Mouse (Mus musculus) lung, postnatal 0 days (tissue): ENCODE data around the gene Psmc2. TPM values are rescaled to one million over a fixed set of nuclear protein-coding genes. Genes with fewer than 3 reads are reported as not detected.

Experiments used
- ATAC-seq: fragments of 200-750 bp; cut with Nextera tagmentation; 2 replicates; pipeline ENCODE4 v1.8.0; 2017; ENCODE audit warnings: moderate library complexity
- DNase-seq: peaks from one replicate; pipeline ENCODE4 v3.0.0-alpha.2; 2016; ENCODE audit warnings: low spot score
- H3K27ac ChIP-seq: fragments of 300-500 bp; sonication (generic); 2 replicates; pipeline ENCODE4 v1.5.1; 2014; ENCODE audit warnings: antibody characterized with exemption, mild to moderate bottlenecking, low read length, mixed read lengths
- H3K27me3 ChIP-seq: fragments of 300-500 bp; sonication (generic); replicated peaks from 2 replicates; pipeline ENCODE4 v1.6.1; 2014; ENCODE audit warnings: low read length, mixed read lengths; ENCODE audit not compliant: insufficient read depth
- H3K36me3 ChIP-seq: fragments of 300-500 bp; sonication (generic); 2 replicates; pipeline ENCODE4 v1.6.1; 2014; ENCODE audit warnings: low read length, mixed read lengths; ENCODE audit not compliant: insufficient read depth
- H3K4me1 ChIP-seq: fragments of 300-500 bp; sonication (generic); 2 replicates; pipeline ENCODE4 v1.6.1; 2014; ENCODE audit warnings: antibody characterized with exemption, low read depth, low read length, mixed read lengths; ENCODE audit not compliant: insufficient read depth
- H3K4me2 ChIP-seq: fragments of 300-500 bp; sonication (generic); replicated peaks from 2 replicates; pipeline ENCODE4 v1.6.1; 2014; ENCODE audit warnings: low read depth, mild to moderate bottlenecking, low read length, moderate library complexity, mixed read lengths
- H3K4me3 ChIP-seq: fragments of 300-500 bp; sonication (generic); 2 replicates; pipeline ENCODE4 v1.5.1; 2014; ENCODE audit warnings: low read depth, low read length
- H3K9ac ChIP-seq: fragments of 300-500 bp; sonication (generic); replicated peaks from 2 replicates; pipeline ENCODE4 v1.6.1; 2014; ENCODE audit warnings: low read depth, mild to moderate bottlenecking
- H3K9me3 ChIP-seq: fragments of 300-500 bp; sonication (generic); 2 replicates; pipeline ENCODE4 v1.6.1; 2016; ENCODE audit warnings: low read length, mixed read lengths
- CTCF ChIP-seq: IDR thresholded peaks from 2 replicates; pipeline ENCODE4 v1.5.1; 2016; ENCODE audit warnings: antibody characterized with exemption, mild to moderate bottlenecking
- EP300 ChIP-seq: IDR thresholded peaks from 2 replicates; pipeline ENCODE4 v1.6.1; 2016; ENCODE audit warnings: antibody characterized with exemption, mild to moderate bottlenecking, control low read depth
- WGBS: fragments of 180-500 bp; shearing (Covaris S2); extraction: QIAGEN DNeasy Blood & Tissue Kit; methylation state at CpG from one replicate; pipeline ENCODE4 v1.1.7; 2014; 5-methylcytosine and 5-hydroxymethylcytosine counted together
- polyA plus RNA-seq: library from polyadenylated mRNA; unstranded; fragments of >200 nt; fragmentation: Nextera tagmentation; extraction: Ambion mirVana; gene quantifications from 2 replicates; pipeline ENCODE4 v1.2.1, GENCODE M21; 2015

Psmc2 gene
- polyA plus RNA-seq, 1 experiment from 2014 or later, result 105 TPM

- DNase-seq, result no peak
- H3K4me2 ChIP-seq, result no peak overlapping the region
- H3K4me1 ChIP-seq, result 0 out of 2 replicates have a peak, but pooled peaks cover 6% of the 10 kb centered on the region
- no peak overlapping the region for H3K4me3 ChIP-seq
- no peak for ATAC-seq
- no peaks in the 10 kb centered on the region for H3K27me3 ChIP-seq
- H3K36me3 ChIP-seq, result peaks cover 15% of the 10 kb centered on the region; the same call in 1 of the 2 replicates
- no peaks in the 10 kb centered on the region for H3K9me3 ChIP-seq
- H3K9ac ChIP-seq, result no peak overlapping the region
- TF ChIP-seq EP300 (no peak), CTCF (no peak)
- no peak overlapping the region for H3K27ac ChIP-seq
Observed at GRCm38 (mm10) chr5:21792166-21792565, 7.1 kb downstream of the Psmc2 start.

- H3K4me1 ChIP-seq, result no peaks in the 10 kb centered on the region
- ATAC-seq, result no peak
- H3K4me2 ChIP-seq, result no peak overlapping the region
- H3K27ac ChIP-seq, result no peak overlapping the region
- no peak for DNase-seq
- no peak overlapping the region for H3K4me3 ChIP-seq
- H3K36me3 ChIP-seq, result peaks cover 34% of the 10 kb centered on the region
- no peaks in the 10 kb centered on the region for H3K27me3 ChIP-seq
- no peak for TF ChIP-seq CTCF
- no peak for TF ChIP-seq EP300
- no peak overlapping the region for H3K9ac ChIP-seq
- WGBS, result 87% methylated on average over 9 of the region's 9 CpGs
- H3K9me3 ChIP-seq, result no peaks in the 10 kb centered on the region
Observed at GRCm38 (mm10) chr5:21802907-21803306, 17.8 kb downstream of the Psmc2 start.

- no peak for TF ChIP-seq CTCF
- TF ChIP-seq EP300, result no peak
- Histone ChIP-seq H3K4me1 (no peaks in the 10 kb centered on the region), H3K27me3 (no peaks in the 10 kb centered on the region), H3K36me3 (peaks cover 34% of the 10 kb centered on the region), H3K9me3 (no peaks in the 10 kb centered on the region), H3K4me3 (no peak overlapping the region), H3K4me2 (no peak overlapping the region), H3K9ac (no peak overlapping the region), H3K27ac (no peak overlapping the region)
- DNase-seq (no peak), ATAC-seq (no peak)
- WGBS, result 83% methylated on average over 12 of the region's 12 CpGs
Observed at GRCm38 (mm10) chr5:21803691-21804188, 18.7 kb downstream of the Psmc2 start.

GRCm38 (mm10) chr5:21804837-21805236, 19.8 kb downstream of the Psmc2 start:
- Histone ChIP-seq H3K9me3 (no peaks in the 10 kb centered on the region), H3K4me1 (no peaks in the 10 kb centered on the region), H3K36me3 (peaks cover 25% of the 10 kb centered on the region), H3K9ac (no peak overlapping the region), H3K27ac (no peak overlapping the region), H3K27me3 (no peaks in the 10 kb centered on the region), H3K4me3 (no peak overlapping the region), H3K4me2 (no peak overlapping the region)
- ATAC-seq (no peak), DNase-seq (no peak)
- WGBS, result 72% methylated on average over 4 of the region's 4 CpGs
- TF ChIP-seq CTCF, result no peak
- no peak for TF ChIP-seq EP300

GRCm38 (mm10) chr5:21810924-21811323, 25.8 kb downstream of the Psmc2 start:
- H3K9me3 ChIP-seq, result no peaks in the 10 kb centered on the region
- TF ChIP-seq EP300, result no peak
- TF ChIP-seq CTCF, result no peak
- H3K9ac ChIP-seq, result no peak overlapping the region
- H3K27me3 ChIP-seq, result no peaks in the 10 kb centered on the region
- H3K4me1 ChIP-seq, result no peaks in the 10 kb centered on the region
- no peak overlapping the region for H3K4me3 ChIP-seq
- no peaks in the 10 kb centered on the region for H3K36me3 ChIP-seq
- no peak overlapping the region for H3K27ac ChIP-seq
- H3K4me2 ChIP-seq, result no peak overlapping the region
- DNase-seq, result no peak
- ATAC-seq, result no peak
- 76% methylated on average over 10 of the region's 10 CpGs for WGBS

- Histone ChIP-seq H3K4me2 (no peak overlapping the region), H3K9ac (no peak overlapping the region), H3K27ac (no peak overlapping the region), H3K4me3 (no peak overlapping the region), H3K27me3 (no peaks in the 10 kb centered on the region), H3K9me3 (no peaks in the 10 kb centered on the region), H3K36me3 (no peaks in the 10 kb centered on the region), H3K4me1 (no peaks in the 10 kb centered on the region)
- peak; percentile 7 for DNase-seq
- WGBS, result 53% methylated on average over 1 of the region's 1 CpGs
- no peak for ATAC-seq
- TF ChIP-seq CTCF, result peak; percentile 69
- no peak for TF ChIP-seq EP300
Observed at GRCm38 (mm10) chr5:21813994-21814393, 28.9 kb downstream of the Psmc2 start.

GRCm38 (mm10) chr5:21826370-21826769, 41.3 kb downstream of the Psmc2 start:
- Histone ChIP-seq H3K36me3 (no peaks in the 10 kb centered on the region), H3K27ac (no peak overlapping the region), H3K4me1 (no peaks in the 10 kb centered on the region), H3K9ac (no peak overlapping the region), H3K4me2 (no peak overlapping the region), H3K9me3 (no peaks in the 10 kb centered on the region), H3K4me3 (no peak overlapping the region), H3K27me3 (no peaks in the 10 kb centered on the region)
- TF ChIP-seq EP300, result no peak
- no peak for TF ChIP-seq CTCF
- DNase-seq (no peak), ATAC-seq (no peak)
- 63% methylated on average over 7 of the region's 7 CpGs for WGBS
